Mouse (Mus musculus): ENCODE data around the gene Ano8. TPM values are rescaled to one million over a fixed set of nuclear protein-coding genes. Genes with fewer than 3 reads are reported as not detected.
A peak's percentile ranks its signal among the peaks of the same experiment; 100 is the strongest.

Gene Ano8
- total RNA-seq, 2 experiments from 2014 or later: 59.3 to 62.2 TPM

GRCm38 (mm10) chr8:71505326-71505725 is 19.6 kb upstream of the Ano8 start:
- intact Hi-C loops (cut with DNase I): no loop called here
- DNase-seq (ENCODE audit: low spot score in 2 of 2): no peak

GRCm38 (mm10) chr8:71504349-71504748 is 18.6 kb upstream of the Ano8 start:
- intact Hi-C loops (cut with DNase I): no loop called here

GRCm38 (mm10) chr8:71498816-71499690 is 13.3 kb upstream of the Ano8 start:
- intact Hi-C loops (cut with DNase I): loop anchor here (5.0 kb wide), 1 partner anchor 33 kb away; no protein-coding TSS in a partner anchor
- DNase-seq (ENCODE audit: low spot score in 2 of 2): no peak

More at GRCm38 (mm10) chr8:71504349-71504748, 18.6 kb upstream of the Ano8 start:
- DNase-seq (ENCODE audit: low spot score in 2 of 2): no peak

GRCm38 (mm10) chr8:71497881-71498501 is 12.2 kb upstream of the Ano8 start:
- intact Hi-C loops (cut with DNase I): loop anchor here (5.0 kb wide), 1 partner anchor 34 kb away; no protein-coding TSS in a partner anchor
- DNase-seq (ENCODE audit: low spot score in 2 of 2): no peak

GRCm38 (mm10) chr8:71497077-71497645 is 11.4 kb upstream of the Ano8 start:
- DNase-seq (ENCODE audit: low spot score in 2 of 2): no peak
- intact Hi-C loops (cut with DNase I): loop anchor here (5.0 kb wide), 1 partner anchor 35 kb away; no protein-coding TSS in a partner anchor

- intact Hi-C loops (cut with DNase I): loop anchor here (5.0 kb wide), 1 partner anchor 36 kb away; no protein-coding TSS in a partner anchor
- peak in 1 of 2 experiments; percentile 37 for DNase-seq (ENCODE audit: low spot score in 2 of 2)
Measured at GRCm38 (mm10) chr8:71496481-71496880, 10.7 kb upstream of the Ano8 start.

GRCm38 (mm10) chr8:71495811-71496210 is 10.0 kb upstream of the Ano8 start:
- DNase-seq (ENCODE audit: low spot score in 2 of 2): no peak
- intact Hi-C loops (cut with DNase I): loop anchor here (2.0 to 5.0 kb wide), 2 partner anchors 25 to 36 kb away; no protein-coding TSS in a partner anchor

- peak; percentile 70 to 75 for DNase-seq (ENCODE audit: low spot score in 2 of 2)
- intact Hi-C loops (cut with DNase I): loop anchor here (2.0 to 5.0 kb wide), 2 partner anchors 26 to 37 kb away; no protein-coding TSS in a partner anchor
Measured at GRCm38 (mm10) chr8:71495039-71495438, 9.3 kb upstream of the Ano8 start.

- intact Hi-C loops (cut with DNase I): loop anchor here (1.0 kb wide), 1 partner anchor 19 kb away; no protein-coding TSS in a partner anchor
- peak; percentile 78 to 88 for DNase-seq (ENCODE audit: low spot score in 2 of 2)
Measured at GRCm38 (mm10) chr8:71488454-71488853, 2.7 kb upstream of the Ano8 start.

- intact Hi-C loops (cut with DNase I): loop anchor here (1.0 kb wide), 1 partner anchor 19 kb away; no protein-coding TSS in a partner anchor
- DNase-seq (ENCODE audit: low spot score in 2 of 2): peak; percentile 78 to 81
Measured at GRCm38 (mm10) chr8:71487691-71488445, 2.1 kb upstream of the Ano8 start, which contains the start of gene Gtpbp3. TSS of gene Gtpbp3 (plus strand) at chr8:71488103.

GRCm38 (mm10) chr8:71486136-71486529 is 370 bp upstream of the Ano8 start:
- intact Hi-C loops (cut with DNase I): no loop called here
- DNase-seq (ENCODE audit: low spot score in 2 of 2): no peak

GRCm38 (mm10) chr8:71484736-71485135 is 1.0 kb downstream of the Ano8 start:
- intact Hi-C loops (cut with DNase I): no loop called here
- no peak for DNase-seq (ENCODE audit: low spot score in 2 of 2)

GRCm38 (mm10) chr8:71483932-71484331 is 1.8 kb downstream of the Ano8 start:
- intact Hi-C loops (cut with DNase I): no loop called here
- DNase-seq (ENCODE audit: low spot score in 2 of 2): no peak

GRCm38 (mm10) chr8:71478943-71479342 is 6.8 kb downstream of the Ano8 start:
- intact Hi-C loops (cut with DNase I): no loop called here
- no peak for DNase-seq (ENCODE audit: low spot score in 2 of 2)

GRCm38 (mm10) chr8:71477196-71477845 is 8.4 kb downstream of the Ano8 start:
- no peak for DNase-seq (ENCODE audit: low spot score in 2 of 2)
- intact Hi-C loops (cut with DNase I): no loop called here

- peak; percentile 82 to 90 for DNase-seq (ENCODE audit: low spot score in 2 of 2)
- intact Hi-C loops (cut with DNase I): no loop called here
Measured at GRCm38 (mm10) chr8:71476099-71476940, 9.4 kb downstream of the Ano8 start.

GRCm38 (mm10) chr8:71475702-71476075 is 10.1 kb downstream of the Ano8 start:
- intact Hi-C loops (cut with DNase I): no loop called here
- no peak for DNase-seq (ENCODE audit: low spot score in 2 of 2)

Data from left cerebral cortex, postnatal 36 days (tissue).